Mouse (Mus musculus) hindbrain, embryonic 13.5 days (tissue): ENCODE data around the gene Mta3. TPM values are rescaled to one million over a fixed set of nuclear protein-coding genes. Genes with fewer than 3 reads are reported as not detected.

ENCODE experiments used
- ATAC-seq: fragments of 200-750 bp; cut with Nextera tagmentation; 2 replicates; pipeline ENCODE4 v1.8.0; 2017; ENCODE audit warnings: moderate TSS enrichment; ENCODE audit not compliant: low FRiP score
- H3K27ac ChIP-seq: fragments of 300-500 bp; sonication (generic); 2 replicates; pipeline ENCODE4 v1.5.1; 2015; ENCODE audit warnings: inconsistent platforms, mild to moderate bottlenecking, moderate library complexity
- H3K27me3 ChIP-seq: fragments of 300-500 bp; sonication (generic); 2 replicates; pipeline ENCODE4 v1.6.1; 2015; ENCODE audit warnings: mild to moderate bottlenecking, inconsistent platforms
- H3K36me3 ChIP-seq: fragments of 300-500 bp; sonication (generic); 2 replicates; pipeline ENCODE4 v1.6.1; 2015; ENCODE audit warnings: mild to moderate bottlenecking, inconsistent platforms
- H3K4me1 ChIP-seq: fragments of 300-500 bp; sonication (generic); replicated peaks from 2 replicates; pipeline ENCODE4 v1.6.1; 2015; ENCODE audit warnings: inconsistent platforms
- H3K4me2 ChIP-seq: fragments of 300-500 bp; sonication (generic); 2 replicates; pipeline ENCODE4 v1.6.1; 2015; ENCODE audit warnings: inconsistent platforms, mild to moderate bottlenecking, moderate library complexity
- H3K4me3 ChIP-seq: fragments of 300-500 bp; sonication (generic); 2 replicates; pipeline ENCODE4 v1.5.1; 2015; ENCODE audit warnings: mild to moderate bottlenecking, inconsistent platforms
- H3K9ac ChIP-seq: fragments of 300-500 bp; sonication (generic); 2 replicates; pipeline ENCODE4 v1.6.1; 2015; ENCODE audit warnings: mild to moderate bottlenecking, inconsistent platforms
- H3K9me3 ChIP-seq: fragments of 300-500 bp; sonication (generic); 2 replicates; pipeline ENCODE4 v1.6.1; 2016; ENCODE audit warnings: inconsistent platforms
- WGBS: fragments of 180-500 bp; shearing (Covaris S2); methylation state at CpG from one replicate; pipeline ENCODE4 v1.1.7; 2015; 5-methylcytosine and 5-hydroxymethylcytosine counted together
- polyA plus RNA-seq: library from polyadenylated mRNA; unstranded; fragments of >200 nt; fragmentation: Nextera tagmentation; extraction: Ambion mirVana; gene quantifications from 2 replicates; pipeline ENCODE4 v1.2.1, GENCODE M21; 2015

Gene Mta3
- polyA plus RNA-seq, 1 experiment from 2014 or later = 33.3 TPM

GRCm38 (mm10) chr17:83741243-83741642 lies 35.3 kb downstream of the Mta3 start:
- ATAC-seq = no peak
- no peaks in the 10 kb centered on the region for H3K27me3 ChIP-seq
- peaks cover 4% of the 10 kb centered on the region; the same call in 1 of the 2 replicates for H3K4me1 ChIP-seq
- H3K9me3 ChIP-seq = peaks cover 7% of the 10 kb centered on the region; the same call in 1 of the 2 replicates
- peaks cover 33% of the 10 kb centered on the region for H3K36me3 ChIP-seq
- 81% methylated on average over 6 of the region's 6 CpGs for WGBS
- no peak overlapping the region for H3K4me3 ChIP-seq
- no peak overlapping the region for H3K27ac ChIP-seq
- no peak overlapping the region for H3K9ac ChIP-seq
- H3K4me2 ChIP-seq = no peak overlapping the region

- Histone ChIP-seq H3K36me3 (peaks cover 24% of the 10 kb centered on the region), H3K9me3 (peaks cover 7% of the 10 kb centered on the region; the same call in 1 of the 2 replicates), H3K4me3 (no peak overlapping the region), H3K9ac (no peak overlapping the region), H3K27me3 (no peaks in the 10 kb centered on the region), H3K4me2 (no peak overlapping the region), H3K4me1 (peaks cover 4% of the 10 kb centered on the region; the same call in 1 of the 2 replicates), H3K27ac (no peak overlapping the region)
- WGBS = 98% methylated on average over 11 of the region's 11 CpGs
- ATAC-seq = no peak
Observed at GRCm38 (mm10) chr17:83744231-83744824, 38.4 kb downstream of the Mta3 start.

GRCm38 (mm10) chr17:83747405-83748160 lies 41.6 kb downstream of the Mta3 start:
- no peaks in the 10 kb centered on the region for H3K27me3 ChIP-seq

GRCm38 (mm10) chr17:83750216-83750950 lies 44.4 kb downstream of the Mta3 start:
- Histone ChIP-seq H3K9me3 (0 out of 2 replicates have a peak, but pooled peaks cover 3% of the 10 kb centered on the region), H3K27me3 (no peaks in the 10 kb centered on the region), H3K4me1 (peaks cover 10% of the 10 kb centered on the region), H3K4me3 (no peak overlapping the region), H3K36me3 (peaks cover 11% of the 10 kb centered on the region), H3K27ac (no peak overlapping the region), H3K4me2 (no peak overlapping the region), H3K9ac (no peak overlapping the region)
- 86% methylated on average over 5 of the region's 5 CpGs for WGBS
- no peak for ATAC-seq

More at GRCm38 (mm10) chr17:83747405-83748160, 41.6 kb downstream of the Mta3 start:
- no peaks in the 10 kb centered on the region for H3K4me1 ChIP-seq
- no peak overlapping the region for H3K9ac ChIP-seq
- 95% methylated on average over 10 of the region's 10 CpGs for WGBS
- H3K4me2 ChIP-seq = no peak overlapping the region
- peaks cover 16% of the 10 kb centered on the region for H3K36me3 ChIP-seq
- peaks cover 7% of the 10 kb centered on the region; the same call in 1 of the 2 replicates for H3K9me3 ChIP-seq
- no peak overlapping the region for H3K27ac ChIP-seq
- no peak for ATAC-seq
- no peak overlapping the region for H3K4me3 ChIP-seq

GRCm38 (mm10) chr17:83753112-83753899 lies 47.3 kb downstream of the Mta3 start:
- Histone ChIP-seq H3K4me1 (peaks cover 10% of the 10 kb centered on the region), H3K9me3 (0 out of 2 replicates have a peak, but pooled peaks cover 3% of the 10 kb centered on the region), H3K27me3 (no peaks in the 10 kb centered on the region), H3K36me3 (peaks cover 20% of the 10 kb centered on the region), H3K4me3 (no peak overlapping the region), H3K9ac (no peak overlapping the region), H3K4me2 (no peak overlapping the region), H3K27ac (0 out of 2 replicates have a peak overlapping the region, but pooled peaks have one; percentile 20)
- WGBS = 41% methylated on average over 11 of the region's 11 CpGs
- ATAC-seq = peak; percentile 24; the same call in 1 of the 2 replicates

GRCm38 (mm10) chr17:83758096-83758495 lies 52.1 kb downstream of the Mta3 start:
- no peak overlapping the region for H3K4me2 ChIP-seq
- no peak for ATAC-seq
- H3K27me3 ChIP-seq = no peaks in the 10 kb centered on the region
- H3K9me3 ChIP-seq = 0 out of 2 replicates have a peak, but pooled peaks cover 3% of the 10 kb centered on the region
- H3K36me3 ChIP-seq = peaks cover 36% of the 10 kb centered on the region
- H3K27ac ChIP-seq = no peak overlapping the region
- WGBS = 87% methylated on average over 10 of the region's 10 CpGs
- peaks cover 9% of the 10 kb centered on the region for H3K4me1 ChIP-seq
- no peak overlapping the region for H3K9ac ChIP-seq
- H3K4me3 ChIP-seq = no peak overlapping the region

GRCm38 (mm10) chr17:83759547-83759946 lies 53.6 kb downstream of the Mta3 start:
- Histone ChIP-seq H3K27ac (no peak overlapping the region), H3K4me3 (no peak overlapping the region), H3K4me2 (no peak overlapping the region), H3K4me1 (no peaks in the 10 kb centered on the region), H3K9ac (no peak overlapping the region), H3K9me3 (0 out of 2 replicates have a peak, but pooled peaks cover 3% of the 10 kb centered on the region), H3K36me3 (peaks cover 45% of the 10 kb centered on the region), H3K27me3 (no peaks in the 10 kb centered on the region)
- no peak for ATAC-seq
- 63% methylated on average over 4 of the region's 4 CpGs for WGBS

GRCm38 (mm10) chr17:83764538-83764937 lies 58.6 kb downstream of the Mta3 start:
- H3K4me1 ChIP-seq = no peaks in the 10 kb centered on the region
- no peak overlapping the region for H3K4me3 ChIP-seq
- no peaks in the 10 kb centered on the region for H3K9me3 ChIP-seq
- H3K27ac ChIP-seq = no peak overlapping the region
- WGBS = 82% methylated on average over 4 of the region's 4 CpGs
- no peak overlapping the region for H3K9ac ChIP-seq
- H3K4me2 ChIP-seq = no peak overlapping the region
- ATAC-seq = no peak
- no peaks in the 10 kb centered on the region for H3K27me3 ChIP-seq
- peaks cover 37% of the 10 kb centered on the region for H3K36me3 ChIP-seq

GRCm38 (mm10) chr17:83767064-83767463 lies 61.1 kb downstream of the Mta3 start:
- H3K36me3 ChIP-seq = peaks cover 27% of the 10 kb centered on the region
- no peak for ATAC-seq
- no peak overlapping the region for H3K4me2 ChIP-seq
- no peak overlapping the region for H3K4me3 ChIP-seq
- no peaks in the 10 kb centered on the region for H3K9me3 ChIP-seq
- no peaks in the 10 kb centered on the region for H3K27me3 ChIP-seq
- H3K9ac ChIP-seq = no peak overlapping the region
- no peak overlapping the region for H3K27ac ChIP-seq
- no peaks in the 10 kb centered on the region for H3K4me1 ChIP-seq
- 95% methylated on average over 7 of the region's 7 CpGs for WGBS

- Histone ChIP-seq H3K27me3 (no peaks in the 10 kb centered on the region), H3K9me3 (no peaks in the 10 kb centered on the region), H3K4me1 (peaks cover 12% of the 10 kb centered on the region), H3K9ac (no peak overlapping the region), H3K36me3 (peaks cover 19% of the 10 kb centered on the region), H3K4me3 (no peak overlapping the region), H3K27ac (no peak overlapping the region), H3K4me2 (no peak overlapping the region)
- no peak for ATAC-seq
- WGBS = 88% methylated on average over 10 of the region's 10 CpGs
Observed at GRCm38 (mm10) chr17:83768309-83768708, 62.3 kb downstream of the Mta3 start.

- H3K27me3 ChIP-seq = no peaks in the 10 kb centered on the region
- no peak overlapping the region for H3K4me2 ChIP-seq
- no peak for ATAC-seq
- peaks cover 14% of the 10 kb centered on the region for H3K4me1 ChIP-seq
- no peak overlapping the region for H3K4me3 ChIP-seq
- 84% methylated on average over 6 of the region's 6 CpGs for WGBS
- H3K9ac ChIP-seq = no peak overlapping the region
- H3K36me3 ChIP-seq = peaks cover 10% of the 10 kb centered on the region; the same call in 1 of the 2 replicates
- no peaks in the 10 kb centered on the region for H3K9me3 ChIP-seq
- no peak overlapping the region for H3K27ac ChIP-seq
Observed at GRCm38 (mm10) chr17:83770371-83770770, 64.4 kb downstream of the Mta3 start.
